Mouse (Mus musculus) CD4-positive, CD25-positive, alpha-beta regulatory T cell, adult 4 months (primary cell): Measurements from ENCODE around the gene Mtfr2. TPM values are rescaled to one million over a fixed set of nuclear protein-coding genes. Genes with fewer than 3 reads are reported as not detected.

ENCODE experiments used
- ATAC-seq: one replicate; pipeline ENCODE4 v1.8.0; 2017
- polyA plus RNA-seq, 2 experiments: library from polyadenylated mRNA; unstranded; fragments of 100-300 nt; shearing (Covaris generic); gene quantifications; one replicate each; pipeline ENCODE4 v1.2.1; 2017

Gene Mtfr2
- under 1 TPM; 0.73 to 0.79 TPM for polyA plus RNA-seq

- peak; percentile 97 for ATAC-seq
Measured at GRCm38 (mm10) chr10:20347285-20348214, at the start of gene Mtfr2. Mtfr2 (plus strand) TSS chr10:20347770.

GRCm38 (mm10) chr10:20298152-20298920 lies 49.2 kb upstream of the Mtfr2 start:
- no peak for ATAC-seq

- ATAC-seq: no peak
Measured at GRCm38 (mm10) chr10:20299114-20299513, 48.5 kb upstream of the Mtfr2 start.

GRCm38 (mm10) chr10:20310969-20311769 lies 36.4 kb upstream of the Mtfr2 start:
- ATAC-seq: no peak

- peak; percentile 77 for ATAC-seq
Measured at GRCm38 (mm10) chr10:20311918-20312735, 35.4 kb upstream of the Mtfr2 start, which contains the start of gene Bclaf1. Bclaf1 (plus strand) TSS chr10:20312469.

GRCm38 (mm10) chr10:20312736-20313301 lies 34.8 kb upstream of the Mtfr2 start:
- ATAC-seq: peak; percentile 57

GRCm38 (mm10) chr10:20313447-20313846 lies 34.1 kb upstream of the Mtfr2 start:
- ATAC-seq: no peak

GRCm38 (mm10) chr10:20313941-20314340 lies 33.6 kb upstream of the Mtfr2 start:
- no peak for ATAC-seq

- ATAC-seq: no peak
Measured at GRCm38 (mm10) chr10:20314797-20315196, 32.8 kb upstream of the Mtfr2 start.

- ATAC-seq: no peak
Measured at GRCm38 (mm10) chr10:20317466-20317865, 30.1 kb upstream of the Mtfr2 start.

GRCm38 (mm10) chr10:20326226-20326625 lies 21.3 kb upstream of the Mtfr2 start:
- no peak for ATAC-seq

GRCm38 (mm10) chr10:20331262-20331661 lies 16.3 kb upstream of the Mtfr2 start:
- ATAC-seq: no peak

- no peak for ATAC-seq
Measured at GRCm38 (mm10) chr10:20337872-20338271, 9.7 kb upstream of the Mtfr2 start.

- no peak for ATAC-seq
Measured at GRCm38 (mm10) chr10:20345736-20346135, 1.8 kb upstream of the Mtfr2 start.

GRCm38 (mm10) chr10:20348894-20349293 lies 1.3 kb downstream of the Mtfr2 start:
- ATAC-seq: no peak

- peak; percentile 92 for ATAC-seq
Measured at GRCm38 (mm10) chr10:20361542-20362449, 14.2 kb downstream of the Mtfr2 start.

- ATAC-seq: no peak
Measured at GRCm38 (mm10) chr10:20362450-20363118, 15.0 kb downstream of the Mtfr2 start.

- no peak for ATAC-seq
Measured at GRCm38 (mm10) chr10:20372046-20372445, 24.5 kb downstream of the Mtfr2 start.

- ATAC-seq: no peak
Measured at GRCm38 (mm10) chr10:20377621-20378020, 30.1 kb downstream of the Mtfr2 start.
